Mouse (Mus musculus): ENCODE measurements around the gene Kazn. TPM values are rescaled to one million over a fixed set of nuclear protein-coding genes. Genes with fewer than 3 reads are reported as not detected.

Kazn gene
- total and polyA plus RNA-seq, 3 experiments: 1.3 to 9.7 (median 4.2) TPM

GRCm38 (mm10) chr4:142149202-142149601 lies 90.0 kb downstream of the Kazn start:
- H3K4me1 ChIP-seq (ENCODE audit: control insufficient read depth in 1 of 2, insufficient read depth in 2 of 2): peaks cover 3 to 17% of the 10 kb centered on the region in 2 experiments
- H3K27ac ChIP-seq (ENCODE audit: insufficient read depth, low read depth): no peak overlapping the region
- no peak overlapping the region for H3K9ac ChIP-seq (ENCODE audit: insufficient read depth, low read depth)
- H3K79me2 ChIP-seq (replicated peaks; ENCODE audit: control insufficient read depth, extremely low read depth, insufficient read depth, poor library complexity, severe bottlenecking): no peaks in the 10 kb centered on the region
- H3K9me3 ChIP-seq (replicated peaks; ENCODE audit: low read length): peaks cover 10% of the 10 kb centered on the region
- dilution Hi-C loops (cut with MboI; ENCODE audit: extremely low pct_ligation_motif_present, extremely low pct_unique_long_range_greater_than_20kb, low sequenced_read_pairs) (no loop called here), in situ Hi-C loops (cut with MboI; ENCODE audit: low pct_ligation_motif_present, low pct_unique_long_range_greater_than_20kb, low sequenced_read_pairs) (no loop called here)
- H3K27me3 ChIP-seq (replicated peaks): no peaks in the 10 kb centered on the region
- H3K36me3 ChIP-seq (replicated peaks in 1 of 2; ENCODE audit: control insufficient read depth in 1 of 2, insufficient read depth in 1 of 2, low read length in 1 of 2): peaks cover 20 to 84% of the 10 kb centered on the region in 2 experiments
- no peak overlapping the region for H3K4me3 ChIP-seq (replicated peaks in 1 of 3; ENCODE audit: low read depth in 2 of 3, low read length in 2 of 3, poor library complexity in 1 of 3)
- DNase-seq (ENCODE audit: extremely low read depth): no peak
- TF ChIP-seq USF1 (IDR thresholded peaks at IDR 0.05; ENCODE audit: low read depth, low read length) (no peak), CTCF (conservative IDR thresholded peaks at IDR 0.05 in 1 of 2, IDR thresholded peaks at IDR 0.05 in 1 of 2; ENCODE audit: low read depth in 2 of 2, low read length in 2 of 2) (0 out of 4 replicates have a peak, but pooled peaks of 1 of the 2 experiments have one; percentile 6)
- no peak overlapping the region for H3K4me2 ChIP-seq (ENCODE audit: insufficient read depth, low read depth, poor library complexity, severe bottlenecking)

- H3K27ac ChIP-seq (ENCODE audit: insufficient read depth, low read depth): no peak overlapping the region
- H3K9ac ChIP-seq (ENCODE audit: insufficient read depth, low read depth): no peak overlapping the region
- no peaks in the 10 kb centered on the region for H3K27me3 ChIP-seq (replicated peaks)
- H3K36me3 ChIP-seq (replicated peaks in 1 of 2; ENCODE audit: control insufficient read depth in 1 of 2, insufficient read depth in 1 of 2, low read length in 1 of 2): peaks cover 19 to 83% of the 10 kb centered on the region in 2 experiments
- dilution Hi-C loops (cut with MboI; ENCODE audit: extremely low pct_ligation_motif_present, extremely low pct_unique_long_range_greater_than_20kb, low sequenced_read_pairs) (no loop called here), in situ Hi-C loops (cut with MboI; ENCODE audit: low pct_ligation_motif_present, low pct_unique_long_range_greater_than_20kb, low sequenced_read_pairs) (no loop called here)
- H3K4me2 ChIP-seq (ENCODE audit: insufficient read depth, low read depth, poor library complexity, severe bottlenecking): no peak overlapping the region
- no peaks in the 10 kb centered on the region for H3K79me2 ChIP-seq (replicated peaks; ENCODE audit: control insufficient read depth, extremely low read depth, insufficient read depth, poor library complexity, severe bottlenecking)
- peaks cover 10% of the 10 kb centered on the region for H3K9me3 ChIP-seq (replicated peaks; ENCODE audit: low read length)
- no peak for TF ChIP-seq POLR2AphosphoS2 (IDR thresholded peaks at IDR 0.05; ENCODE audit: low read depth, low read length)
- TF ChIP-seq BHLHE40 (IDR thresholded peaks at IDR 0.05; ENCODE audit: low read depth, low read length): no peak
- no peak for TF ChIP-seq SMC3 (IDR thresholded peaks at IDR 0.05; ENCODE audit: low read depth, low read length)
- DNase-seq (ENCODE audit: extremely low read depth): no peak
- H3K4me3 ChIP-seq (replicated peaks in 1 of 3; ENCODE audit: low read depth in 2 of 3, low read length in 2 of 3, poor library complexity in 1 of 3): no peak overlapping the region
- peaks cover 10 to 23% of the 10 kb centered on the region in 2 experiments for H3K4me1 ChIP-seq (ENCODE audit: control insufficient read depth in 1 of 2, insufficient read depth in 2 of 2)
These were observed 91.5 kb downstream of the Kazn start for GRCm38 (mm10) chr4:142147671-142148070.

GRCm38 (mm10) chr4:142144096-142144495 lies 95.1 kb downstream of the Kazn start:
- dilution Hi-C loops (cut with MboI; ENCODE audit: extremely low pct_ligation_motif_present, extremely low pct_unique_long_range_greater_than_20kb, low sequenced_read_pairs): no loop called here
- H3K9ac ChIP-seq (ENCODE audit: insufficient read depth, low read depth): no peak overlapping the region
- H3K4me2 ChIP-seq (ENCODE audit: insufficient read depth, low read depth, poor library complexity, severe bottlenecking): no peak overlapping the region
- in situ Hi-C loops (cut with MboI; ENCODE audit: low pct_ligation_motif_present, low pct_unique_long_range_greater_than_20kb, low sequenced_read_pairs): no loop called here
- no peaks in the 10 kb centered on the region for H3K27me3 ChIP-seq (replicated peaks)
- DNase-seq (ENCODE audit: extremely low read depth): peak; percentile 62
- peaks cover 17 to 38% of the 10 kb centered on the region in 2 experiments for H3K4me1 ChIP-seq (ENCODE audit: control insufficient read depth in 1 of 2, insufficient read depth in 2 of 2)
- H3K36me3 ChIP-seq (replicated peaks in 1 of 2; ENCODE audit: control insufficient read depth in 1 of 2, insufficient read depth in 1 of 2, low read length in 1 of 2): peaks cover 21 to 73% of the 10 kb centered on the region in 2 experiments
- H3K9me3 ChIP-seq (replicated peaks; ENCODE audit: low read length): peaks cover 10% of the 10 kb centered on the region
- H3K4me3 ChIP-seq (replicated peaks in 1 of 3; ENCODE audit: low read depth in 2 of 3, low read length in 2 of 3, poor library complexity in 1 of 3): no peak overlapping the region
- no peak overlapping the region for H3K27ac ChIP-seq (ENCODE audit: insufficient read depth, low read depth)
- no peaks in the 10 kb centered on the region for H3K79me2 ChIP-seq (replicated peaks; ENCODE audit: control insufficient read depth, extremely low read depth, insufficient read depth, poor library complexity, severe bottlenecking)
- TF ChIP-seq SIN3A (IDR thresholded peaks at IDR 0.05; ENCODE audit: low read length) (no peak), ETS1 (conservative IDR thresholded peaks at IDR 0.05; ENCODE audit: low read depth, low read length) (no peak), SMC3 (IDR thresholded peaks at IDR 0.05; ENCODE audit: low read depth, low read length) (peak; percentile 80), UBTF (IDR thresholded peaks at IDR 0.05; ENCODE audit: low read depth, low read length) (no peak), JUND (conservative IDR thresholded peaks at IDR 0.05; ENCODE audit: low read depth, low read length) (no peak), ZMIZ1 (IDR thresholded peaks at IDR 0.05; ENCODE audit: low read depth, low read length) (no peak), PAX5 (IDR thresholded peaks at IDR 0.05; ENCODE audit: low read length) (no peak), MEF2A (IDR thresholded peaks at IDR 0.05; ENCODE audit: borderline replicate concordance, low read depth, low read length) (no peak), MAFK (IDR thresholded peaks at IDR 0.05; ENCODE audit: insufficient replicate concordance, low read length) (no peak), HCFC1 (IDR thresholded peaks at IDR 0.05; ENCODE audit: low read depth, low read length) (no peak), USF1 (IDR thresholded peaks at IDR 0.05; ENCODE audit: low read depth, low read length) (no peak), NELFE (IDR thresholded peaks at IDR 0.05; ENCODE audit: low read depth, low read length) (0 out of 2 replicates have a peak, but pooled peaks have one; percentile 12), TBP (conservative IDR thresholded peaks at IDR 0.05; ENCODE audit: low read depth, low read length) (no peak), IRF4 (IDR thresholded peaks at IDR 0.05; ENCODE audit: low read depth, low read length) (no peak), BHLHE40 (IDR thresholded peaks at IDR 0.05; ENCODE audit: low read depth, low read length) (no peak), POLR2AphosphoS2 (IDR thresholded peaks at IDR 0.05; ENCODE audit: low read depth, low read length) (no peak), TCF12 (IDR thresholded peaks at IDR 0.05; ENCODE audit: low read depth, low read length) (no peak), MAX (IDR thresholded peaks at IDR 0.05; ENCODE audit: low read length) (no peak), CTCF (conservative IDR thresholded peaks at IDR 0.05 in 1 of 2, IDR thresholded peaks at IDR 0.05 in 1 of 2; ENCODE audit: low read depth in 2 of 2, low read length in 2 of 2) (peak; percentile 79 to 91), NRF1 (IDR thresholded peaks at IDR 0.05; ENCODE audit: low read depth, low read length) (no peak), MYC (IDR thresholded peaks at IDR 0.05; ENCODE audit: low read depth, low read length) (no peak), GABPA (IDR thresholded peaks at IDR 0.05; ENCODE audit: insufficient replicate concordance, low read depth, low read length) (no peak), CHD1 (IDR thresholded peaks at IDR 0.05; ENCODE audit: low read depth, low read length) (no peak), ELF1 (IDR thresholded peaks at IDR 0.05; ENCODE audit: low read depth, low read length) (no peak), ZC3H11A (IDR thresholded peaks at IDR 0.05; ENCODE audit: low read depth, low read length) (no peak)

All from CH12.LX (cell line).